Comparison of ENCODE assay signal across 8 mouse cellular contexts in the genomic region with DNA sequence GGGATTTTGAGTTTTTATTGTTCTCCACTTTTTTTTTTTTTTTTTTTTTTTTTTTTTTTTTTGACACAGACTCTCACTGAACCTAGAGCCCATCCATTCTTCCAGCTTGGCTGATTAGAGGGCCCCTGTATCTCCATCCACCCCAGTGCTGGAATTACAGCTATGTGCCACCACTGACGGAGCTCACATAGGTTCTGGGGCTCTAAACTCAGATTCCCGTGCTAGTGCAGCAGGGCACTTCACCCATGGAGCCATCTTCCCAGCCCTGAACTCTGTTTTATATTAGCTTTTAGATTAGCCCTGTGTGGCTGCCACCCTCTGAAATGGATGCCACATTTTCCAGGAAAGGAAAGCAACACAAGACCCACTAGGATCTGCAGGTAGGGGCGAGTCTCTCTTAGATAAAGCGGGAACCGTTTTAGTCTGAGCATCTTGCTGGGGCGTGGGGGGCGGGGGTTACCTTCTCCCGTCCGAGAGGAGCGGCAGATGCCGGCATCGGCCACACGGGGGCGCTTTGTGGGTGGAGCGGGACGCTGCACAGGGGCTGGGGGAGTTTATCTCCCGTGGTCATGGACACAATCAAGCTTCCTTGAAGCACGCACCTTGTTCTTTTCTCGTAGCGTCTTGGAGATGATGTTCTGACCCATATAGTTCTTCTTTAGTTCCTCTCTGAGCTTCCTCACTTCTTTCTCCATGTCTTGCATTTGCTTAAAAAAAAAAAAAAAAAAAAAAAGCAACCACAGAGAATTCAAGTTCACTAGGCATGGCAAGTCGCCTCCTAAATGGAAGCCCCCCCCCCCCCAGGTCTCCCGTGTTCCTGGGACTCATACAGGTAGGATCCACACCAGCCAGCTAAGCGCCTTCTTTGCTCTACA. TPM values are rescaled to one million over a fixed set of nuclear protein-coding genes. Genes with fewer than 3 reads are reported as not detected.
DNase-seq lines count a peak whose midpoint lies in the region; ATAC-seq and TF ChIP-seq lines count a peak whose summit lies in the region.

No protein-coding gene starts in this region.

- H3K27me3 ChIP-seq in forebrain, embryonic 10.5 days (ENCODE audit: poor library complexity, severe bottlenecking): no peaks in the 10 kb centered on the region; the same call in 1 of the 2 replicates
- H3K27me3 ChIP-seq in forebrain, embryonic 15.5 days: no peaks in the 10 kb centered on the region
- no peaks in the 10 kb centered on the region for H3K27me3 ChIP-seq in kidney, postnatal 0 days (ENCODE audit: insufficient read depth, low read length)
- no peaks in the 10 kb centered on the region for H3K27me3 ChIP-seq in splenic B cell, adult 2 months (ENCODE audit: control insufficient read depth, insufficient read depth, low read length, poor library complexity, severe bottlenecking)

- peaks cover 15% of the 10 kb centered on the region for H3K4me1 ChIP-seq in forebrain, embryonic 10.5 days
- peaks cover 6% of the 10 kb centered on the region for H3K4me1 ChIP-seq in forebrain, embryonic 15.5 days
- no peaks in the 10 kb centered on the region; the same call in 1 of the 2 replicates for H3K4me1 ChIP-seq in bone marrow, adult 2 months (ENCODE audit: control insufficient read depth, insufficient read depth, low read length)
- no peaks in the 10 kb centered on the region for H3K4me1 ChIP-seq in kidney, postnatal 0 days (replicated peaks; ENCODE audit: insufficient read depth, low read length)

- DNase-seq in forebrain, embryonic 10.5 days (ENCODE audit: extremely low spot score, low spot score): peak; percentile 81
- peak; percentile 74 to 75 for DNase-seq in B cell, adult 2 months
- peak; percentile 82 for DNase-seq in gastrocnemius, postnatal 10 days
- DNase-seq in kidney, postnatal 0 days (ENCODE audit: low spot score): peak; percentile 51
- DNase-seq in lung, postnatal 25 days (ENCODE audit: low spot score): peak; percentile 35
- peak; percentile 47 for DNase-seq in splenic B cell, adult 2 months (ENCODE audit: low read depth, low spot score)

- no peak overlapping the region for H3K9ac ChIP-seq in forebrain, embryonic 15.5 days (replicated peaks)
- H3K9ac ChIP-seq in kidney, postnatal 0 days (ENCODE audit: low read depth, low read length): no peak overlapping the region

- peak; percentile 65 for TF ChIP-seq CTCF in bone marrow, adult 2 months (IDR thresholded peaks at IDR 0.05; ENCODE audit: control insufficient read depth, insufficient read depth, low read length)
- TF ChIP-seq CTCF in kidney, postnatal 0 days (IDR thresholded peaks at IDR 0.05; ENCODE audit: low read depth): peak; percentile 77

- WGBS in forebrain, embryonic 10.5 days: 9% methylated on average over 23 of the region's 23 CpGs
- 12% methylated on average over 23 of the region's 23 CpGs for WGBS in forebrain, embryonic 15.5 days
- 8% methylated on average over 23 of the region's 23 CpGs for WGBS in bone marrow, adult 2 months
- WGBS in kidney, postnatal 0 days: 13% methylated on average over 23 of the region's 23 CpGs

- no peak for ATAC-seq in forebrain, embryonic 15.5 days (replicated peaks)
- no peak for ATAC-seq in kidney, postnatal 0 days (replicated peaks; ENCODE audit: low FRiP score, low read depth)

- peaks cover 9% of the 10 kb centered on the region for H3K9me3 ChIP-seq in forebrain, embryonic 10.5 days
- peaks cover 3% of the 10 kb centered on the region; the same call in 1 of the 2 replicates for H3K9me3 ChIP-seq in forebrain, embryonic 15.5 days
- no peaks in the 10 kb centered on the region for H3K9me3 ChIP-seq in kidney, postnatal 0 days (replicated peaks; ENCODE audit: low read length)

- H3K36me3 ChIP-seq in forebrain, embryonic 10.5 days (replicated peaks): no peaks in the 10 kb centered on the region
- no peaks in the 10 kb centered on the region for H3K36me3 ChIP-seq in forebrain, embryonic 15.5 days
- no peaks in the 10 kb centered on the region for H3K36me3 ChIP-seq in kidney, postnatal 0 days (ENCODE audit: insufficient read depth, low read length)
- no peaks in the 10 kb centered on the region for H3K36me3 ChIP-seq in splenic B cell, adult 2 months (ENCODE audit: control insufficient read depth, insufficient read depth, low read length, poor library complexity, severe bottlenecking)

- H3K27ac ChIP-seq in forebrain, embryonic 10.5 days: no peak overlapping the region
- H3K27ac ChIP-seq in forebrain, embryonic 15.5 days (replicated peaks): no peak overlapping the region
- H3K27ac ChIP-seq in bone marrow, adult 2 months (ENCODE audit: control insufficient read depth, insufficient read depth, low read depth, low read length, poor library complexity): no peak overlapping the region
- no peak overlapping the region for H3K27ac ChIP-seq in kidney, postnatal 0 days

- no peak overlapping the region for H3K4me2 ChIP-seq in forebrain, embryonic 15.5 days (replicated peaks)
- no peak overlapping the region for H3K4me2 ChIP-seq in kidney, postnatal 0 days (ENCODE audit: low read length)

- peak overlapping the region; percentile 29 for H3K4me3 ChIP-seq in forebrain, embryonic 10.5 days
- no peak overlapping the region for H3K4me3 ChIP-seq in forebrain, embryonic 15.5 days
- H3K4me3 ChIP-seq in bone marrow, adult 2 months (replicated peaks; ENCODE audit: control insufficient read depth, low read depth, low read length): no peak overlapping the region
- no peak overlapping the region for H3K4me3 ChIP-seq in kidney, postnatal 0 days (replicated peaks; ENCODE audit: low read depth, low read length)

- TF ChIP-seq POLR2A in bone marrow, adult 2 months (IDR thresholded peaks at IDR 0.05; ENCODE audit: borderline replicate concordance, control insufficient read depth, low read depth, low read length): no peak

RNA-seq across cellular contexts. Expression of a gene that starts 51.8 kb away (rescaled TPM):
- polyA plus RNA-seq in forebrain, embryonic 10.5 days (2016; fragmentation: Nextera tagmentation; extraction: Ambion mirVana): 0.39 and 0.50 TPM in 2 replicates
- 1.5 and 3.7 TPM in 2 replicates for polyA plus RNA-seq in forebrain, embryonic 15.5 days (2015; fragmentation: Nextera tagmentation; extraction: Ambion mirVana)
- 1.3 TPM in 1 of 2 replicates, not detected in the other for polyA plus RNA-seq in bone marrow, adult 2 months (2011; ENCODE audit: insufficient read depth, insufficient read length, low replicate concordance, missing spikeins)
- 1 to 10 TPM; 2.1 to 4.5 TPM for total RNA-seq in gastrocnemius, postnatal 10 days (2021)
- 0.32 and 0.50 TPM in 2 replicates for polyA plus RNA-seq in kidney, postnatal 0 days (2015; fragmentation: Nextera tagmentation; extraction: Ambion mirVana)
